Mouse (Mus musculus): ENCODE results near the gene Adora3. TPM values are rescaled to one million over a fixed set of nuclear protein-coding genes. Genes with fewer than 3 reads are reported as not detected.

Adora3 gene
- polyA plus RNA-seq, 1 experiment from 2014 or later: 0.16 TPM

DNA sequence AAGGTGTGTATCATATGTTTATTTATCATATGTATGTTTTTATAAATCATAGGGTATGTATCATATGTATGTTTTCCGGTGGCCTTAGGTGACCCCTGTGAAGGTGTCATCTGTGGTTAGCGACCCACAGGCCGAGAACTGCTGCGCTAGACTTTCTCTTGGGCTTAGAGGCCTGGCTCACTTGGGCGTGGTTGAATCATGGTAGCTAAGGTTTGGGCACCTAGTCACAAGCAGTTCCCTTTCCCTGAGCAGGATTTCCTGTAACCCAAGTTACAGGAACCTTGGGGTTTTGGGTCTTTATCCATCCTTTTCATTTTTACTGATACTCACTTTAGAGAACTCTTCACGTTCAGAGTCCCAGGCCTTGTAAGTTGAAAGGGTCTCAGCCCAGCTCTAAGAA lies 29.6 kb downstream of the Adora3 start:
- H3K4me1 ChIP-seq (ENCODE audit: control insufficient read depth, insufficient read depth, low read length): no peaks in the 10 kb centered on the region
- H3K4me3 ChIP-seq (ENCODE audit: low read depth, low read length): no peak overlapping the region
- H3K36me3 ChIP-seq (ENCODE audit: control insufficient read depth, insufficient read depth, low read length): no peaks in the 10 kb centered on the region
- no peak for ATAC-seq (ENCODE audit: insufficient number of reproducible peaks, low FRiP score, low TSS enrichment, low read depth)
- H3K9ac ChIP-seq (ENCODE audit: low read length): no peak overlapping the region
- DNase-seq (ENCODE audit: low spot score): no peak
- no peaks in the 10 kb centered on the region for H3K9me3 ChIP-seq (ENCODE audit: control insufficient read depth, low read length)
- no peak overlapping the region for H3K4me2 ChIP-seq (ENCODE audit: low read depth, severe bottlenecking)
- no peaks in the 10 kb centered on the region for H3K27me3 ChIP-seq (ENCODE audit: control insufficient read depth, insufficient read depth, low read length)
- no peak overlapping the region for H3K27ac ChIP-seq (replicated peaks; ENCODE audit: low read depth, low read length)
- 82% methylated on average over 6 of the region's 6 CpGs for WGBS

DNA sequence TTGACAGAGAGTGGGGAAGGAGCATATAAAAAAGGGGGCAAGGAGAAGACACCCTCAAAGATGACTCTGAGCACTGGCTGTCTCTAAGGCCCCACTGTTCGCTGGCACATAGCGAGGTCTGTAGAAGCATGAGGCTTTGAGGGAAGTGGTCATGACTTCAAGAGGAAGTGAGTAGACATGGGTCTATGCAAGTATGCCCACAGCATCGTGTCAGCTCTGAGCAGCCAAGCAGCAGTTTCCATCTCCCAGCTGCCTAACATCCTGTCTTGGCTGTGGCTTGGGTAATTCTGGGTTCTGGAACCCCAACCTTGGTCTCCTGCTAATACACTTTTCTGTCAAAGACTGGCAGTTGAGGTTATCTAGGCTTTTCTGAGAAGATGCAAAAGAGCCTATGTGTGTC lies 30.1 kb downstream of the Adora3 start:
- DNase-seq (ENCODE audit: low spot score): no peak
- Histone ChIP-seq H3K27me3 (ENCODE audit: control insufficient read depth, insufficient read depth, low read length) (no peaks in the 10 kb centered on the region), H3K4me2 (ENCODE audit: low read depth, severe bottlenecking) (no peak overlapping the region), H3K4me3 (ENCODE audit: low read depth, low read length) (no peak overlapping the region), H3K36me3 (ENCODE audit: control insufficient read depth, insufficient read depth, low read length) (no peaks in the 10 kb centered on the region), H3K9ac (ENCODE audit: low read length) (no peak overlapping the region), H3K9me3 (ENCODE audit: control insufficient read depth, low read length) (no peaks in the 10 kb centered on the region), H3K4me1 (ENCODE audit: control insufficient read depth, insufficient read depth, low read length) (no peaks in the 10 kb centered on the region), H3K27ac (replicated peaks; ENCODE audit: low read depth, low read length) (no peak overlapping the region)
- ATAC-seq (ENCODE audit: insufficient number of reproducible peaks, low FRiP score, low TSS enrichment, low read depth): no peak
- WGBS: 87% methylated on average over 3 of the region's 3 CpGs

- no peak overlapping the region for H3K4me3 ChIP-seq (ENCODE audit: low read depth, low read length)
- no peak for ATAC-seq (ENCODE audit: insufficient number of reproducible peaks, low FRiP score, low TSS enrichment, low read depth)
- no peaks in the 10 kb centered on the region for H3K9me3 ChIP-seq (ENCODE audit: control insufficient read depth, low read length)
- WGBS: 75% methylated on average over 4 of the region's 4 CpGs
- no peak overlapping the region for H3K27ac ChIP-seq (replicated peaks; ENCODE audit: low read depth, low read length)
- no peaks in the 10 kb centered on the region for H3K36me3 ChIP-seq (ENCODE audit: control insufficient read depth, insufficient read depth, low read length)
- H3K9ac ChIP-seq (ENCODE audit: low read length): no peak overlapping the region
- H3K27me3 ChIP-seq (ENCODE audit: control insufficient read depth, insufficient read depth, low read length): no peaks in the 10 kb centered on the region
- no peak overlapping the region for H3K4me2 ChIP-seq (ENCODE audit: low read depth, severe bottlenecking)
- H3K4me1 ChIP-seq (ENCODE audit: control insufficient read depth, insufficient read depth, low read length): no peaks in the 10 kb centered on the region
- no peak for DNase-seq (ENCODE audit: low spot score)
Measured at GRCm38 (mm10) chr3:105901468-105901867, 30.8 kb downstream of the Adora3 start.

- no peaks in the 10 kb centered on the region for H3K9me3 ChIP-seq (ENCODE audit: control insufficient read depth, low read length)
- DNase-seq (ENCODE audit: low spot score) (no peak), ATAC-seq (ENCODE audit: insufficient number of reproducible peaks, low FRiP score, low TSS enrichment, low read depth) (no peak)
- 76% methylated on average over 4 of the region's 4 CpGs for WGBS
- no peak overlapping the region for H3K9ac ChIP-seq (ENCODE audit: low read length)
- no peaks in the 10 kb centered on the region for H3K27me3 ChIP-seq (ENCODE audit: control insufficient read depth, insufficient read depth, low read length)
- H3K4me1 ChIP-seq (ENCODE audit: control insufficient read depth, insufficient read depth, low read length): no peaks in the 10 kb centered on the region
- no peak overlapping the region for H3K27ac ChIP-seq (replicated peaks; ENCODE audit: low read depth, low read length)
- no peak overlapping the region for H3K4me3 ChIP-seq (ENCODE audit: low read depth, low read length)
- no peak overlapping the region for H3K4me2 ChIP-seq (ENCODE audit: low read depth, severe bottlenecking)
- no peaks in the 10 kb centered on the region for H3K36me3 ChIP-seq (ENCODE audit: control insufficient read depth, insufficient read depth, low read length)
Measured at GRCm38 (mm10) chr3:105904213-105904612, 33.6 kb downstream of the Adora3 start.

DNA sequence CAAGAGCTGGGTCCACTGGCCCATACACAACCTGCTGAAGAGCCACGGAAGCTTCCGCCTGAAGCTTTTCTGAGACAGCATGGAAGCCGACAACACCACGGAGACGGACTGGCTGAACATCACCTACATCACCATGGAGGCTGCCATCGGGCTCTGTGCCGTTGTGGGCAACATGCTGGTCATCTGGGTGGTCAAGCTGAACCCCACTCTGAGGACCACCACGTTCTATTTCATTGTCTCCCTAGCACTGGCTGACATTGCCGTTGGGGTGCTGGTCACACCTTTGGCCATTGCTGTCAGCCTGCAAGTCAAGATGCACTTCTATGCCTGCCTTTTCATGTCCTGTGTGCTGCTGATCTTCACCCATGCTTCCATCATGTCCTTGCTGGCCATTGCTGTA lies 34.1 kb downstream of the Adora3 start:
- H3K36me3 ChIP-seq (ENCODE audit: control insufficient read depth, insufficient read depth, low read length): no peaks in the 10 kb centered on the region

GRCm38 (mm10) chr3:105907956-105908655 lies 37.4 kb downstream of the Adora3 start:
- Histone ChIP-seq H3K27me3 (ENCODE audit: control insufficient read depth, insufficient read depth, low read length) (no peaks in the 10 kb centered on the region), H3K9ac (ENCODE audit: low read length) (no peak overlapping the region), H3K27ac (replicated peaks; ENCODE audit: low read depth, low read length) (no peak overlapping the region), H3K4me3 (ENCODE audit: low read depth, low read length) (no peak overlapping the region), H3K4me2 (ENCODE audit: low read depth, severe bottlenecking) (no peak overlapping the region), H3K4me1 (ENCODE audit: control insufficient read depth, insufficient read depth, low read length) (no peaks in the 10 kb centered on the region), H3K36me3 (ENCODE audit: control insufficient read depth, insufficient read depth, low read length) (no peaks in the 10 kb centered on the region), H3K9me3 (ENCODE audit: control insufficient read depth, low read length) (no peaks in the 10 kb centered on the region)
- 68% methylated on average over 9 of the region's 9 CpGs for WGBS
- ATAC-seq (ENCODE audit: insufficient number of reproducible peaks, low FRiP score, low TSS enrichment, low read depth) (no peak), DNase-seq (ENCODE audit: low spot score) (no peak)

More for the DNA sequence above, 34.1 kb downstream of the Adora3 start:
- ATAC-seq (ENCODE audit: insufficient number of reproducible peaks, low FRiP score, low TSS enrichment, low read depth) (no peak), DNase-seq (ENCODE audit: low spot score) (no peak)
- 93% methylated on average over 9 of the region's 9 CpGs for WGBS
- Histone ChIP-seq H3K9me3 (ENCODE audit: control insufficient read depth, low read length) (no peaks in the 10 kb centered on the region), H3K27me3 (ENCODE audit: control insufficient read depth, insufficient read depth, low read length) (no peaks in the 10 kb centered on the region), H3K4me2 (ENCODE audit: low read depth, severe bottlenecking) (no peak overlapping the region), H3K4me3 (ENCODE audit: low read depth, low read length) (no peak overlapping the region), H3K4me1 (ENCODE audit: control insufficient read depth, insufficient read depth, low read length) (no peaks in the 10 kb centered on the region), H3K9ac (ENCODE audit: low read length) (no peak overlapping the region), H3K27ac (replicated peaks; ENCODE audit: low read depth, low read length) (no peak overlapping the region)

DNA sequence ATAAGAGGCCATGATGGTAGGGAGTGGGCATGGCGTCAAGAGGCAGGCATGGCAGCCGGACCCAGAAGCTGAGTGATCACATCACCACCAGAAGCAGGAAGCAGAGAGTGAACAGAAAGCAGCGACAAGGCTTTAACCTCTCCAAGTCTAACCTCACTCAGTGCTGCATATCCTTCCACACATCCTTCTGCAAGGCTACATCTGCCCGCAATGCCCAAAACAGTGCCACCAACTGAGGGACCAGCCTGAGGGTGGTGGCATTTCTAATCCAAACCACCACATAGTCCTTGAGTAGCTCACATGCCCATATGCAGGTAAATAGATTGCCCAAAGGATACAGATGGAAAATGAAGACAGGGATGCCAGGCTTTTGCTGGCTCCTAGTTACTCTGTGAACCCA lies 38.3 kb downstream of the Adora3 start:
- no peaks in the 10 kb centered on the region for H3K36me3 ChIP-seq (ENCODE audit: control insufficient read depth, insufficient read depth, low read length)
- no peaks in the 10 kb centered on the region for H3K9me3 ChIP-seq (ENCODE audit: control insufficient read depth, low read length)
- H3K4me3 ChIP-seq (ENCODE audit: low read depth, low read length): no peak overlapping the region
- no peak overlapping the region for H3K27ac ChIP-seq (replicated peaks; ENCODE audit: low read depth, low read length)
- H3K4me2 ChIP-seq (ENCODE audit: low read depth, severe bottlenecking): no peak overlapping the region
- no peak overlapping the region for H3K9ac ChIP-seq (ENCODE audit: low read length)
- no peak for ATAC-seq (ENCODE audit: insufficient number of reproducible peaks, low FRiP score, low TSS enrichment, low read depth)
- no peak for DNase-seq (ENCODE audit: low spot score)
- no peaks in the 10 kb centered on the region for H3K27me3 ChIP-seq (ENCODE audit: control insufficient read depth, insufficient read depth, low read length)
- no peaks in the 10 kb centered on the region for H3K4me1 ChIP-seq (ENCODE audit: control insufficient read depth, insufficient read depth, low read length)
- 94% methylated on average over 4 of the region's 4 CpGs for WGBS

DNA sequence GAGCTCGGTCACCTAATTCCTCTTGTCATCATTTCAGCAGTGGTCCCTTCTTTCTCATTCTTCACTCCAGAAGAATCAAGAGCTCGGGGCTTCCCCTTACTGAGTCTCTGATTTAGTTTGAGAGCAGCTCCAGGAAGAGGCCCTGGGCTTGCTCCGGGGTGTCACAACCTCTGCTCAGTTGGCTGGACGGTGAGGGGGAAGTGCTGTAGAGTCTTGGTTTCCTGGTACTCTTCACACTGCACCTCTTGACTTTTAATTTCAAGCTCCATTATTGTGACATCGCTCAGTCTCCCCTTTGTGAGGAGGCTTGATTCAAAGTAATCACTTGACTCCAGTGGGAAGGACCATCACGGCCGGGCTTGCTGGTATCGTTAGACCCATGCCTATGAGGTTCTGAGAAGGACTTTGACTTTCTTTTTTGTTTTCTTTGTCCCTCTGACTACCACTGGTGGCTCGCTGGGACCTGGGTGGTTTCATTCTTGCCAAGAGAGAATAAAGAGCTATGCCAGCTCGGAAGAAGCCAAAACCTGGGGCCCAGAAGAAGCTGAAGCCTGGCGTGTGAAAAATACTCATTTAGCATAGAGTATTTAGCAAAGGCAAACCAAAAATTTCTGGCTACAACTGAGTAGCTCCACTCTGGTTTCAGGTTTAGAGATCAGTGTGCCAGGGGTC lies 40.0 kb downstream of the Adora3 start:
- Histone ChIP-seq H3K9me3 (ENCODE audit: control insufficient read depth, low read length) (no peaks in the 10 kb centered on the region), H3K4me1 (ENCODE audit: control insufficient read depth, insufficient read depth, low read length) (no peaks in the 10 kb centered on the region), H3K27ac (replicated peaks; ENCODE audit: low read depth, low read length) (no peak overlapping the region), H3K27me3 (ENCODE audit: control insufficient read depth, insufficient read depth, low read length) (no peaks in the 10 kb centered on the region), H3K36me3 (ENCODE audit: control insufficient read depth, insufficient read depth, low read length) (no peaks in the 10 kb centered on the region), H3K4me2 (ENCODE audit: low read depth, severe bottlenecking) (no peak overlapping the region), H3K4me3 (ENCODE audit: low read depth, low read length) (no peak overlapping the region), H3K9ac (ENCODE audit: low read length) (no peak overlapping the region)
- ATAC-seq (ENCODE audit: insufficient number of reproducible peaks, low FRiP score, low TSS enrichment, low read depth) (no peak), DNase-seq (ENCODE audit: low spot score) (no peak)
- 84% methylated on average over 11 of the region's 11 CpGs for WGBS
